Mouse (Mus musculus): Measurements from ENCODE around the gene Dusp10.

Gene Dusp10

DNA sequence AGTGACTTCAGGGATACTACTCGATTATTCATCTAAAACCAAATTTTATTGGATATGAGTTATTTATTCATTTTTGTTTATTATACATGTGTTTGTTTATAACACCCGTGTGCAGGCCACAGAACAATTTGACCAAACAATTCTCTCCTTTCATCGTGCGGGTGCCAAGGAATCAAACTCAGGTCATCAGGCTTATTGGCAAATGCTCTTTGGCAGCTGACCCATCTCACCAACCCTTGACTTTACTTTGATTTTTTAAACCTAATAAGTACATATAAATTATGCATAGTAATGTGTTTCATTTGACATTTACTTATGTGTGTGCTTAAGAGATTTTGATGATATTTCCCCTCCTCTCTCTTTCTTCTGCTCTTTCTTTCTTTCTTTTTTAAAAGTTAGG, 94.3 kb downstream of the Dusp10 start:
- DNase-seq, result no peak

DNA sequence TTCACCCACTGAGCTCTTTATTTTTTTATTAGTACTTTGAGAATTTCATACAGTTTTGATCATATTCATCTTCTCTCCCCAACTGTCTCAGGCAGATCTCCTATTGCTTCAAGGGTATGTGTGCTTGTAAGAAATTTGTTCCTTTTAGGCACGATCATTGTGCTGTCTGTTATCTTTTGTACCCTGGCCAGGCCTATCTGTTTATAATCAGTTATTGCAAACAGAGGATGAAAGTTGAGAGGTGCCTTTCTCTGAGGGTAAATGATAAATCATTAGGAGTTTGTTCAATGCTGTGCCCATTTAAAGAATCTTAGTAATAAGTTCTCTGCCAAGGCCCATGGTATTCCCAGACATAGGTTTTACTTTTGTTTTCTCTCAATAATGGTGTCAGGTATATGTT, 95.2 kb downstream of the Dusp10 start:
- no peak for DNase-seq

- DNase-seq, result no peak
Measured at GRCm38 (mm10) chr1:184117586-184117985, 104.5 kb downstream of the Dusp10 start.

- DNase-seq, result no peak
Measured at GRCm38 (mm10) chr1:184117991-184118390, 104.9 kb downstream of the Dusp10 start.

- DNase-seq, result no peak
Measured at GRCm38 (mm10) chr1:184118586-184118985, 105.5 kb downstream of the Dusp10 start.
